Mouse (Mus musculus): ENCODE results near the gene Lhcgr.
"Not testable (repeated sequence)": the region's sequence is repeated elsewhere in the genome, so short reads cannot be mapped to it uniquely, and the experiment has no call there.

The Lhcgr gene

DNA sequence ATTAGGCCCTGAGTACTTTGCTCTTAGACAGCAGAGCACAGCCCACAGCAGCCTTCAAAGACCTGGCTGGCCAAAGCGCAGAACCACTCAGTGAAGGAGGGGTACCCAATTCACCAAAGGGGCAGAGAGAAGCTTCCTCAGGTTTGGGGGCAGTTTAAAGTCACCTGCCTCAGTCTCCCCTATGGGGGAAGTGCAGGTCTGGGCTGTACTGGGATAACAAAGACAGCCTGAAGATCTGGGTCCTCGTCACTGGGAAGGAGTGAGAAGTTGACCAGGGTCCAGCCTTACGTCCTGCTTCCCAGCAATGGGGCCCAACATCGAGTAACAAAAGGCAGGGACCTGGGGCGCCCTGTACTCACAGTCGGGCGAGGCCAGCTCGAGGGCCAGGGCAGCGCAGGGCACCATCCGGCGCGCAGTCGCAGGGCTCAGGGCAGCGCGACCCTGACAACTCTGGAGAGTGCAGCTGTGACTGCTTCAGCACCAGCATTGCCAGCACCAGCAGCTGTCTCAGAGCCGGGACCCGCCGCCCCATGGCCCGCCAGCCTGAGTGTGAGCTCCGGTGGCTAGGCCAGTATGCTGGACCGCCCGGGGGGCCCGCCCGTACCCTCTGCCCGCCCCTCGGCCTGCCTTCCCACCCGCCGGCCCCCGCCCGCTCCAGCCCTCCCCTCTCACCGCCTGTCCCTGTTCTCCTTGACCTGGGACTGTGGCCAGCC, at the start of gene Lhcgr:
Gene Lhcgr (minus strand): TSS at position 551 of the 713 bp plus-strand sequence.
- DNase-seq, result peak; percentile 48

DNA sequence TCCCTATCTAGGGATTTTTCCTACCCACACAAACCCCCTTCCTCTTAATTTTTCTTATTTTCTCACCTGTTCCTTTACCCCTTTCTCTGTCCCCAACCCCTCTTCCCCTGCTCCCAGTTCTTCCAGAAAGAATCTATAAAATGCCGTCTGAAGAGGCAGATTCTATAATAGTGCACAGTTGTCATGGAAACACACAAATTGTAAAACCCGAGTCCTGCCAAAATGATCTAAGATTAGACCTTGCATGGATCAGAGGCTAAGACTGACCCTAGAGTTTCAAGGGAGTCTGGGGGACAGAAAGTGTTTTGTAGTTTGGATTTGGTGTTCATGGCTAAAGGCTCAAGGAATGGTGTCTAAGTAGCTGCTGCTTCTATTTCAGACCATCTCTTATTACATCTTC, 25.8 kb upstream of the Lhcgr start:
- DNase-seq, result no peak

- not testable (repeated sequence) for DNase-seq
Observed at GRCm38 (mm10) chr17:88812943-88813342, 21.2 kb upstream of the Lhcgr start.

DNA sequence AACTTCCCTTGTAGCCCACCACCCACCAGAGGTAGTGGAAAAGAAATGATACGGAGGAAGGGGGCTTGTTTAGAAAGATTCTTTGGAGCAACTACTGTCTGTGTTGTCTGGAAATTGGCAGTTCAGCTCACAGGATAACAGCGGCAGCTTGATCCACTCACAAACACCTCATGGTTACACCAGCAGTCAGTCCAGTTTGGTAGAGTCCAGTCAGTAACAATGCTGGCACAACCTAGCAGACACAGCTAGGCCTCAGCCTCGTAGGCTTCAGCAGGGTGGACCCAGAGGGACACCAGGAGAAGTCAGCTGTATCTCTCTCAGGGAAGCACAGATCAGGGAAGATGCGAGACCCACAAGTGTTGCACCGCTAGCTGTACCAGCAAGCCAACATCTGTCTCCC, 19.0 kb upstream of the Lhcgr start:
- DNase-seq, result peak; percentile 42

- DNase-seq, result no peak
Observed at GRCm38 (mm10) chr17:88806421-88806820, 14.6 kb upstream of the Lhcgr start.

DNA sequence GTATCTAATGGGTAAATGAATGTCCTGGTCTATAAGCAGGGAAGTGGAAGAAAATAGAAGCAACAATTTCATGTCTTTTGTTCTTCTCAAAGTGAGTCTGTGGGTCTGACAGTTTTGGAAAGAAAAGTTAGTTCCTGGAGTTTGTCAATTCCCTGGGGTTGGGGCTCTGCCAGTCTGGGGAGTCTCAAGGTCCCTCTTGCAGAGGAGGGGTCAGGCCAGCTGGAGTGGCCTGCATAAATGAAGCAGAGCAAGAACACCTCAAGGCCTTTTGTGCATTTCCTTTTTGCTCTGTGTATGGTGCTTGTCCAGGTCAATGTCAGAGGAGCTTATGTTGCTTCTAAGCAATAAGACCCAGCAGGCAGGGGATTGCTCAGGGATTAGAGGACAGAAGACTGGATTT, 11.7 kb upstream of the Lhcgr start:
- no peak for DNase-seq

DNA sequence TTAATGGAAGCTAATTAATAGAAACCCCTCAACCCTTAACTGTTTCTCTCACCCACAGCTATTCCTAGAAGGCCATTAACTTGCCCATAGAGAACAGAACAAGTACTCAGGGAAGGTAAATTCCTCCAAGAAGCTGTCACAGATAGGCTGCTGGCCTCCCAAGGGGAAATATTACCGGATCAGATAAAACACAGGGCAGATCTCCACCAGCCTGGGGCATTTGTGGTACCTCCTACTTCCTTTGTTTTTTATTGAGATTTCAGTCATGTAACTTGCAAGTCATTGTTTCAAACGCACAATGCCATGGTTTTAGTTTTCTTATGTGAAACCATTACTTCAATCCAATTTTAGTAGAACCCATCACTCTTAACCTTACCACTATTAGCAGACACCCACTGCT, 1.1 kb downstream of the Lhcgr start:
- no peak for DNase-seq

GRCm38 (mm10) chr17:88788392-88788791, 3.4 kb downstream of the Lhcgr start:
- DNase-seq, result no peak

- DNase-seq, result no peak
Observed at GRCm38 (mm10) chr17:88786881-88787280, 4.9 kb downstream of the Lhcgr start.

DNA sequence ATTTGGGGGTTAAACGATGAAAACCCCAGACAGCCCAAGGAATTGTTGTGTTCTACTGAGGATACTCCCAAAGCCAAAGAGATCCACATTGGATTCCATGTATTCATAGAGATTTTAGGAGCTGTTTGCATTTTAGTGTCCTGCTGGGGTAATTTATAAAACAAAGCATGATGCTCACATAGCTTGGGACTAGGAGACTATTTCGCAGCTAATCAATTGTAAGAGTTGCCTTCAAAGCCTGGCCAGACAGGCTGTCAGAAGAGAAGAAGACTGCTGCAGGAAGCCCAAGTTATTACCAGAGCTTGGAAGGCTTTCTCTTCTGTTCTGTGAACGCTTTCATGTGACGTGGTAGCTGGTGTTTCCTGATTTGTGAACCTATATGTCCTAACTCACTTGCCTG, 5.4 kb downstream of the Lhcgr start:
- DNase-seq, result peak; percentile 23

DNA sequence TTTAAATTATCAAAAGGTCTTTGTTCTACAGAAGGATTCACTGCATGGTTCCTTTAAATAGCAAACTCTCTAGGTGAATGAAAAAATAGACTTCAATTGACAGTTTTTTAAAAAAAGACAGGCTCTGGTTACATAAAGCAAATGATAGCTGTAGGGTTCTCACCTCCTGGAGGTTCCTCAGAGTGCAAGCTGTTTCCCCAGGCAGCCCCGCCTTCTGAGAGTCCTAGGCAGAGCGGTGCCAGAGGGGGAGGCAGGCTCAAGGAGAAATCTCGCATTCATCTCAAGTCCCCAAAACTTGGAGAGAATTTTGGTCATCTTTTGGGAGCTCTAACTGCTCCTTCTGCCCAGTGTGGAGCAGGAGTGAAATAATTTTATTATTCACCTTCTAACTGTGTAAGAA, 12.6 kb downstream of the Lhcgr start:
- DNase-seq, result no peak

GRCm38 (mm10) chr17:88774103-88774526, 17.7 kb downstream of the Lhcgr start:
- DNase-seq, result no peak

DNA sequence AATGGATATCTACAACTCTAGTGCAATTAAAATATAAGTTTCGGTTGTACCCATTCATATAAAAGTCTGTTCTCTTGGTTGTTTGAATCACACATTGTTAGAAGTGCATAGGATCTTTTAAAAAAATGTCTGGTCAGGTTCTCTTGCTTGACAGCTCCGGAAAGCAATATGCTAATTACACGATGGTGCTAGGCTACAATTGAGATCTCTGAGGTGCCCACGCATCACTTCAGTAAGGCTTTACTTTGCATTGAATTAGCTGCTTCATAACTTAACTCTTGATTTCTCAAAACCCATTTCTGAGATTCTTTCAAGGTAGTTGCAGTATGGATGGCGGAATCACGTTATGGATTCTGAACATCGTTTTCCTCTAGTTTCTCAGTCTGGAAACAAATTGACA, 21.7 kb downstream of the Lhcgr start:
- no peak for DNase-seq

- DNase-seq, result no peak
Observed at GRCm38 (mm10) chr17:88769283-88769859, 22.4 kb downstream of the Lhcgr start.

DNA sequence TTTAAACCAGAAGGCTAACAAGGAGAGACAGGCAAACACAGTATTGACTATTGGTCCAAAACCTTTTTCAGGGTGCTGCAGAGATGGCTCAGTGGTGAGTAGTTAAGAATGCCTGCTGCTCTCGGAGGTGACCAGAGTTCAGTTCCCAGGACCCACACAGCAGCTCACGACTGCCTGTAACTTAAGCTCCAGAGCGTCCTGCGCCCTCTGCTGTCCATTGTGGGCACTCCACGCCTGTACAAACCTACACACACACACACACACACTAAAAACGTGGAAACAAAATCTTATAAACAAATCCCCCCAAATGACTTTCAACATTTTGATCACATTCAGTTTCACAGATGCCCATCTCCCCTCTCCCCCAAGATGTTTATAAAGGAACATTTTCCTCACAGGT, 24.9 kb downstream of the Lhcgr start:
- no peak for DNase-seq

GRCm38 (mm10) chr17:88764136-88764485, 27.7 kb downstream of the Lhcgr start:
- DNase-seq, result no peak

- DNase-seq, result no peak
Observed at GRCm38 (mm10) chr17:88763396-88764135, 28.2 kb downstream of the Lhcgr start.

DNA sequence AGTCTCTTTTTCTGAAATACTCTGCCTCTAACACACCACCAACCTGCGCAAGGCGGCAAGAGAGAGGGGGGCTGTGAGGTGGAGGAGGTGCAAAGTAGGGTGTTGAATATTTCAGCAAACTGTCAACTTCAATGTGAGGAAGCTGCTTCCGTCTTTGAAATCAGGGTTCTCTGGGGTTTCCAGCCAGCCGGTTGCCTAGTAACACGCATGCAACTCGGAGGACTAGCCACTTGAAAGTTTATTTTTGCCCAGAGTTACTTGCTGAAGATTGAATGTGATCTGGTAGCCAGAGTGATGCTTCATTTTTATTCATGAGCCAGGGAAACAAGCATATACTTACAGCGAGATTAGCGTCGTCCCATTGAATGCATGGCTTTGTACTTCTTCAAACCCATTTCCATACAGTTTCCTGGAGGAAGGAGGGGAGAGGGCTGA, 33.8 kb downstream of the Lhcgr start:
- DNase-seq, result no peak

GRCm38 (mm10) chr17:88755776-88756175, 36.0 kb downstream of the Lhcgr start:
- DNase-seq, result no peak

DNA sequence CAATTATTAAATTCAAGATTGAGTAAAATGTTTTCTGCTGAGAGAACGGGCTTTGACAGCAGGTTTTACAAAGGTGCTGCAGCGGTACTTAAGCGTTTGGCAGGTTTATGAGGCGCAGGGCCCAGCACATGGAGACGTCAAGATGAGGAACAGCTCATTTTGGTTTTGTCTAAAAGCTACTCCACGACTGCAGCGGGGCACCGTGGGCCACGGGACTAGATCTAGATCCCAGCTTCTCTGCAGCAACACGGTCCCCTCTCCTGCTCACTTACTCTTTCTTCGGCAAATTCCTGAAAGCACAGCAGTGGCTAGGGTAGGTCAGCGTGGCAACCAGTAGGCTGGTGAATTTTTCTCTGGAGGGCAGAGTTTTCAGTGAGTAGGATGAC, 38.3 kb downstream of the Lhcgr start:
- no peak for DNase-seq

DNA sequence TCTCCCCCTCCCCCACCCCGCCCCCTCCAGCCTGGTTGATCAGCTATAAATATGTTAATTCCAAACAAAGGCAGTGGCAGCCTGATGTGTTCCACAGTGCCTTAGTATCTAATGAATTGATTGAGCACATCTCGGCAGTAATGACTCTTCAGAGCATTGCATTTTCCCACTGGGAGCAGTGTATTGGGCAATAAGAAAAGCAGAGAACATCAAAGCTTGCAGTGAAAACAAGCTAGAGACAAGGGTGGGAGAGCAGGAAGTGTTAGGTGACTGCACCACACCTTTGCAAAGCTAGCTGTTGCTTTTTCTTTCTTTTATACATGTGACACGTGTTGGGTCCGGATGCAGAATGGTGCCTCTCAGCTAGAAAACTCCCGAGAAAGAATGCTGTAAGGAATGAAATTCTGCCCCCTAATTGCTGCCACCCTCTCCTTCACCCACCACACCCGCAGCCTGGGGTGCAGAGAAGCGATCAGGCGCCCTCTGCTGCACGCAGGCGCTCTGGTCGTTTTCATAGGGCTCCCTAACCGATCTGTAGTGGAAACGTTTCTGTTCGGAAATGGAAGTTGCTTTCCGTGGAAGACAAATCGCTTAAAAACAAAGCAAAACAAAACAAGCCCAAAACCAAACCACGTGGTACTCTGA, 38.8 kb downstream of the Lhcgr start:
- DNase-seq, result peak; percentile 39

GRCm38 (mm10) chr17:88749646-88750045, 42.1 kb downstream of the Lhcgr start:
- no peak for DNase-seq

DNA sequence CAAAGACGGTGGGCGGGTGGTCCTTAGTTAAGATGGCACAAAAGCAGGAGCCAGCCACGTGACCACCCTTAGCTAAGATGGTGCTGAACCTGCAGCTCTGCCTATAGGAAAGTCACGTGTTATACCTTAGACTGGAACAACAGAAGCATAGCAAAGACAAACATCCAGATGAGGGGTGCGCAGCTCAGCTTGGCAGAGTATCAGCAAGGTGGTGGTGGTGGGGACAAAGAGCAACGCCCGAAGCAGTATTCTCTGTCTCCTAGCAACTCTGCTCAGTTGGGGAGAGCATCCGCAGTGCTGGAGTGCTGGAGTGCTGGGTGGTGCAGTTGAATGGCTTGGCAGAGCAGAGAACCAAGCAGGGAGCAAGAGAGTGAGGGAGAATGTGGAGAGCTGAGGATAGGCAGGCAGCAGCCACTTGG, 85.5 kb downstream of the Lhcgr start:
- no peak for DNase-seq

GRCm38 (mm10) chr17:88703112-88703511, 88.7 kb downstream of the Lhcgr start:
- no peak for DNase-seq
